Mouse (Mus musculus): ENCODE results near the gene Olfr168.
"Not testable (repeated sequence)": the region's sequence is repeated elsewhere in the genome, so short reads cannot be mapped to it uniquely, and the experiment has no call there.

Olfr168 gene

GRCm38 (mm10) chr16:19535455-19535854, at the start of gene Olfr168:
Gene Olfr168, minus strand, starts transcription at chr16:19535555.
- no peak for DNase-seq

- not testable (repeated sequence) for DNase-seq
Measured at GRCm38 (mm10) chr16:19571709-19572108, 36.4 kb upstream of the Olfr168 start, which contains the start of gene Olfr169. Gene Olfr169, minus strand, starts transcription at chr16:19571809.

GRCm38 (mm10) chr16:19553429-19553828, 18.1 kb upstream of the Olfr168 start:
- DNase-seq = not testable (repeated sequence)

- not testable (repeated sequence) for DNase-seq
Measured at GRCm38 (mm10) chr16:19552246-19552645, 16.9 kb upstream of the Olfr168 start.

- no peak for DNase-seq
Measured at GRCm38 (mm10) chr16:19522166-19522565, 13.2 kb downstream of the Olfr168 start, which contains the start of gene Olfr167. Gene Olfr167, minus strand, starts transcription at chr16:19522266.

- no peak for DNase-seq
Measured at GRCm38 (mm10) chr16:19483394-19483793, 52.0 kb downstream of the Olfr168 start, which contains the start of gene Olfr166. Gene Olfr166, plus strand, starts transcription at chr16:19483694.

Measured in lung, postnatal 14 days (tissue).